Mouse (Mus musculus) brain, embryonic 18.5 days (tissue): ENCODE measurements at regions not wholly inside any gene's neighbourhood (a gene's known extent, or its start where the extent isn't known, plus 50 kb on each side); places are given as distances from the start of the nearest gene placed in this dataset.
"Not testable (repeated sequence)": the region's sequence is repeated elsewhere in the genome, so short reads cannot be mapped to it uniquely, and the experiment has no call there.

Experiments
- DNase-seq: peaks from one replicate; pipeline ENCODE4 v3.0.0-alpha.2; 2012; ENCODE audit warnings: low read depth, low spot score

GRCm38 (mm10) chr2:96063571-96063970, 254.4 kb upstream of the Lrrc4c start:
- DNase-seq: no peak

GRCm38 (mm10) chr2:96108451-96108850, 209.5 kb upstream of the Lrrc4c start:
- not testable (repeated sequence) for DNase-seq

- no peak for DNase-seq
Observed at GRCm38 (mm10) chr2:96120081-96120480, 197.9 kb upstream of the Lrrc4c start.

GRCm38 (mm10) chr2:96138570-96138969, 179.4 kb upstream of the Lrrc4c start:
- DNase-seq: no peak

GRCm38 (mm10) chr2:96155295-96155694, 162.7 kb upstream of the Lrrc4c start:
- no peak for DNase-seq

- DNase-seq: peak; percentile 22
Observed at GRCm38 (mm10) chr2:96166624-96167023, 151.3 kb upstream of the Lrrc4c start.
